Mouse (Mus musculus) heart, embryonic 13.5 days (tissue): ENCODE data around the gene Slfn9. TPM values are rescaled to one million over a fixed set of nuclear protein-coding genes. Genes with fewer than 3 reads are reported as not detected.
"Not testable (repeated sequence)": the region's sequence is repeated elsewhere in the genome, so short reads cannot be mapped to it uniquely, and the experiment has no call there.

Experiments
- ATAC-seq: fragments of 200-750 bp; cut with Nextera tagmentation; 2 replicates; pipeline ENCODE4 v1.8.0; 2017; ENCODE audit warnings: moderate TSS enrichment; ENCODE audit not compliant: insufficient number of reproducible peaks, low FRiP score, low TSS enrichment; ENCODE audit errors: extremely low read depth
- H3K27ac ChIP-seq: fragments of 300-500 bp; sonication (generic); replicated peaks from 2 replicates; pipeline ENCODE4 v1.5.1; 2015; ENCODE audit warnings: moderate library complexity, mild to moderate bottlenecking, inconsistent platforms
- H3K27me3 ChIP-seq: fragments of 300-500 bp; sonication (generic); replicated peaks from 2 replicates; pipeline ENCODE4 v1.6.1; 2015; ENCODE audit warnings: mild to moderate bottlenecking, inconsistent platforms
- H3K36me3 ChIP-seq: fragments of 300-500 bp; sonication (generic); 2 replicates; pipeline ENCODE4 v1.6.1; 2015; ENCODE audit warnings: mild to moderate bottlenecking, inconsistent platforms
- H3K4me1 ChIP-seq: fragments of 300-500 bp; sonication (generic); 2 replicates; pipeline ENCODE4 v1.6.1; 2015; ENCODE audit warnings: inconsistent platforms
- H3K4me2 ChIP-seq: fragments of 300-500 bp; sonication (generic); 2 replicates; pipeline ENCODE4 v1.6.1; 2015; ENCODE audit warnings: inconsistent platforms, mild to moderate bottlenecking, moderate library complexity
- H3K4me3 ChIP-seq: fragments of 300-500 bp; sonication (generic); 2 replicates; pipeline ENCODE4 v1.5.1; 2015; ENCODE audit warnings: moderate library complexity, mild to moderate bottlenecking, inconsistent platforms
- H3K9ac ChIP-seq: fragments of 300-500 bp; sonication (generic); 2 replicates; pipeline ENCODE4 v1.6.1; 2015; ENCODE audit warnings: inconsistent platforms, mild to moderate bottlenecking, moderate library complexity
- H3K9me3 ChIP-seq: fragments of 300-500 bp; sonication (generic); 2 replicates; pipeline ENCODE4 v1.6.1; 2016; ENCODE audit warnings: inconsistent platforms
- WGBS: fragments of 180-500 bp; shearing (Covaris S2); methylation state at CpG from one replicate; pipeline ENCODE4 v1.1.7; 2015; ENCODE audit warnings: mixed read lengths; 5-methylcytosine and 5-hydroxymethylcytosine counted together
- microRNA-seq: library from miRNA; unstranded; fragments of <30 nt; microRNA quantifications from one replicate; pipeline ENCODE4, GENCODE M21; 2016
- polyA plus RNA-seq: library from polyadenylated mRNA; unstranded; fragments of >200 nt; fragmentation: Nextera tagmentation; extraction: Ambion mirVana; gene quantifications from 2 replicates; pipeline ENCODE4 v1.2.1, GENCODE M21; 2015

The Slfn9 gene
- polyA plus RNA-seq, 1 experiment from 2014 or later = 14.5 TPM

DNA sequence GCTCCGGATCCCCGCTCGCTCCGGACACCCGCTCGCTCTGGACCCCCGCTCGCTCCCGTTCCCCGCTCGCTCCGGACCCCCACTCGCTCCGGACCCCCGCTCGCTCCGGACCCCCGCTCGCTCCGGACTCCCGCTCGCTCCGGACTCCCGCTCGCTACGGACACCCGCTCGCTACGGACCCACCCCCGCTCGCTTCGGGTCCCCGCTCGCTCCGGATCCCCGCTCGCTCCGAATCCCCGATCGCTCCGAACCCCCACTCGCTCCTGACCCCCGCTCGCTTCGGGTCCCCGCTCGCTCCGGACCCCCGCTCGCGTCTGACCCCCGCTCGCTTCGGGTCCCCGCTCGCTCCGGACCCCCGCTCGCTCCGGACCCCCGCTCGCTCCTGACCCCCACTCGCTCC lies 60.5 kb downstream of the Slfn9 start:
- Histone ChIP-seq H3K4me1 (peaks cover 11% of the 10 kb centered on the region), H3K4me2 (peak overlapping the region; percentile 78), H3K27me3 (peaks cover 45% of the 10 kb centered on the region), H3K4me3 (peak overlapping the region; percentile 56), H3K36me3 (peaks cover 80% of the 10 kb centered on the region), H3K9ac (peak overlapping the region; percentile 84)
- H3K27ac ChIP-seq, H3K9me3 ChIP-seq, ATAC-seq: not testable (repeated sequence)
- WGBS = 3% methylated on average over 45 of the region's 63 CpGs

DNA sequence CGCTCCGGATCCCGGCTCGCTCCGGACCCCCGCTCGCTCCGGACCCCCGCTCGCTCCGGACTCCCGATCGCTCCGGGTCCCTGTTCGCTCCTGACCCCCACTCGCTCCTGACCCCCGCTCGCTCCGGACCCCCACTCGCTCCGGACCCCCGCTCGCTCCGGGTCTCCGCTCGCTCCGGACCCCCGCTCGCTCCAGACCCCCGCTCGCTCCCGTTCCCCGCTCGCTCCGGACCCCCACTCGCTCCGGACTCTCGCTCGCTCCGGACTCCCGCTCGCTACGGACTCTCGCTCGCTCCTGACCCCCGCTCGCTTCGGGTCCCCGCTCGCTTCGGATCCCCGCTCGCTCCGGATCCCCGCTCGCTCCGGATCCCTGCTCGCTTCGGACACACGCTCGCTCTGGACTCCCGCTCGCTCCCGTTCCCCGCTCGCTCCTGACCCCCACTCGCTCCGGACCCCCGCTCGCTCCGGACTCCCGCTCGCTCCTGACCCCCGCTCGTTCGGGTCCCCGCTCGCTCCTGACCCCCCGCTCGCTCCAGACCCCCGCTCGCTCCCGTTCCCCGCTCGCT lies 61.2 kb downstream of the Slfn9 start:
- Histone ChIP-seq H3K27me3 (peaks cover 38% of the 10 kb centered on the region), H3K9ac (peak overlapping the region; percentile 84), H3K36me3 (peaks cover 80% of the 10 kb centered on the region), H3K4me3 (peak overlapping the region; percentile 56), H3K4me1 (peaks cover 17% of the 10 kb centered on the region), H3K4me2 (peak overlapping the region; percentile 78)
- H3K27ac ChIP-seq, H3K9me3 ChIP-seq, ATAC-seq: not testable (repeated sequence)
- 15% methylated on average over 79 of the region's 85 CpGs for WGBS

DNA sequence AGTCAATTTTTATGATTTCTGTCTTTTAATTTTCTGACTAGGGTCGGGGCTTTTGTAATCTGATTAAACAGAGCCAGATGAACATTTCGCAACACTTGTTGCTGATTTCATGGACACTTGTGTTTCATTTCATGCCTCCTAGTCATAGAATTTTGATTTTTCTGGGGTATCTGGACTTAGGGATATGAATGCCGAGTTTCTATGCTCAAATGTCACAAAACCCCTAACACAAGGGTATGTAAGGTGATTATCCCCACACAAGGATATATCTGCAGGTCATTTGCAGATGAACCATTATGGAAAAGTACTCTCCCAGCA lies 62.0 kb downstream of the Slfn9 start:
- no peak overlapping the region for H3K9ac ChIP-seq
- no peak overlapping the region for H3K4me2 ChIP-seq
- no peak for ATAC-seq
- peaks cover 24% of the 10 kb centered on the region for H3K4me1 ChIP-seq
- H3K9me3 ChIP-seq = no peaks in the 10 kb centered on the region
- peak overlapping the region; percentile 56; the same call in 1 of the 2 replicates for H3K4me3 ChIP-seq
- 66% methylated on average over 3 of the region's 3 CpGs for WGBS
- H3K27ac ChIP-seq = no peak overlapping the region
- peaks cover 81% of the 10 kb centered on the region for H3K36me3 ChIP-seq
- H3K27me3 ChIP-seq = peaks cover 36% of the 10 kb centered on the region

DNA sequence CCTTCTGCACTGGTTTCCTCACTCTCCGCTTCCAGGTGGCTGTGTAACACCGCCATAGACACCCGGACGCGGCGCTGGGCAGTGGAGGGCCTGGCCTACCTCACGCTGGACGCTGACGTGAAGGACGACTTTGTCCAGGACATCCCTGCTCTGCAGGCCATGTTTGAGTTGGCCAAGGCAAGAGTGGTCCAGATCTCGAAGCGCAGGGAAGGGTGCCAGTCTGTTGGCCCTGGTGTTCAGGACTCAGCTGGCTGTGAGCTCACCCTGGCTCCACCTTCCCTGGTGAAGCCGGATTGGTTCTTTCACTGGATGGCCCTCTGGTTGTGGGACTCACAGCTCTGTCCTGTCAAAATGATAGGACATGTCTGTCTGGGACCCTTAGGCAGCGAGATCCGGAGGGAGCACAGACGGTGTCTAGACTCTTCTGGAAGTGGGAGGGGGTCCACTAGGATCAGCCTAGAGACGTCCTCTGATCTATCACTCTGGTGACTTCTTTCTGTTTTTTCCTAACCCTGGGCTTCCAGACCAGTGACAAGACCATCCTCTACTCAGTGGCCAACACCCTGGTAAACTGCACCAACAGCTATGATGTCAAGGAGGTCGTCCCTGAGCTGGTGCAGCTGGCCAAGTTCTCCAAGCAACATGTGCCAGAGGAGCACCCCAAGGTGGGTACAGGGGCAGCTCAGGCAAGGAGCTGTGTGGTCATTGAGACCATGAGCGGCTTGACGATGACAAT lies 62.6 kb downstream of the Slfn9 start:
- H3K4me1 ChIP-seq = peaks cover 28% of the 10 kb centered on the region
- WGBS = 50% methylated on average over 20 of the region's 20 CpGs
- no peak overlapping the region for H3K4me2 ChIP-seq
- ATAC-seq = no peak; the same call in 1 of the 2 replicates
- peaks cover 81% of the 10 kb centered on the region for H3K36me3 ChIP-seq
- H3K9me3 ChIP-seq = no peaks in the 10 kb centered on the region
- H3K4me3 ChIP-seq = no peak overlapping the region
- no peak overlapping the region for H3K9ac ChIP-seq
- H3K27me3 ChIP-seq = peaks cover 31% of the 10 kb centered on the region
- H3K27ac ChIP-seq = no peak overlapping the region

Small RNA genes within 50 kb of the gene (microRNA-seq; reads per million reads assigned to microRNA genes)
- gene Gm27598 (not detected), gene Mir7679 (not detected)

Other genes starting within 250 kb of the Slfn9 start
- 0.15 and 0.28 TPM in 2 replicates for gene Cct6b, start 227.5 kb downstream of the Slfn9 start, polyA plus RNA-seq
- 25.6 and 29.3 TPM in 2 replicates for gene Zfp830, start 227.5 kb downstream of the Slfn9 start, polyA plus RNA-seq
- 18.6 and 21.1 TPM in 2 replicates for gene Lig3, start 210.7 kb downstream of the Slfn9 start, polyA plus RNA-seq
- 4.7 and 5.3 TPM in 2 replicates for gene Rffl, start 120.6 kb downstream of the Slfn9 start, polyA plus RNA-seq
- 12.2 and 12.4 TPM in 2 replicates for gene Rad51d, start 101.2 kb downstream of the Slfn9 start, polyA plus RNA-seq
- 0.07 and 0.22 TPM in 2 replicates for gene Fndc8, start 99.7 kb downstream of the Slfn9 start, polyA plus RNA-seq
- gene Nle1, start 83.4 kb downstream of the Slfn9 start, polyA plus RNA-seq = 20.9 and 21.2 TPM in 2 replicates
- gene Unc45b, start 81.3 kb downstream of the Slfn9 start, polyA plus RNA-seq = 157 and 170 TPM in 2 replicates
- 3.5 and 4.4 TPM in 2 replicates for gene Slfn5, start 40.5 kb downstream of the Slfn9 start, polyA plus RNA-seq
- 0.31 and 0.32 TPM in 2 replicates for gene Slfn8, start 29.0 kb upstream of the Slfn9 start, polyA plus RNA-seq
- gene Slfn2, start 73.3 kb upstream of the Slfn9 start, polyA plus RNA-seq = 3.6 and 4.0 TPM in 2 replicates
- 0.10 and 0.17 TPM in 2 replicates for gene Slfn1, start 125.0 kb upstream of the Slfn9 start, polyA plus RNA-seq
- not detected in 2 replicates for gene Slfn4, start 183.4 kb upstream of the Slfn9 start, polyA plus RNA-seq
- 0.98 TPM in 2 replicates for gene Slfn3, start 199.5 kb upstream of the Slfn9 start, polyA plus RNA-seq